Comparison of ENCODE assay signal across 8 mouse cellular contexts in genomic region chr6:29164314-29165244, GRCm38 (mm10). TPM values are rescaled to one million over a fixed set of nuclear protein-coding genes. Genes with fewer than 3 reads are reported as not detected.
DNase-seq lines count a peak whose midpoint lies in the region; ATAC-seq and TF ChIP-seq lines count a peak whose summit lies in the region.

Gene Rbm28 (minus strand): TSS chr6:29165006.

- H3K4me1 ChIP-seq in G1E (ENCODE audit: insufficient read depth, low read depth, low read length): peaks cover 26% of the 10 kb centered on the region
- peaks cover 14% of the 10 kb centered on the region for H3K4me1 ChIP-seq in forebrain, embryonic 15.5 days
- H3K4me1 ChIP-seq in lung, adult 2 months (ENCODE audit: control insufficient read depth, insufficient read depth, low read length): no peaks in the 10 kb centered on the region; the same call in 1 of the 2 replicates

- no peak for TF ChIP-seq CTCF in G1E (IDR thresholded peaks at IDR 0.05; ENCODE audit: low read depth, low read length)
- TF ChIP-seq CTCF in lung, adult 2 months (IDR thresholded peaks at IDR 0.05; ENCODE audit: insufficient read depth, low read length): no peak

- H3K9ac ChIP-seq in forebrain, embryonic 15.5 days (replicated peaks): peak within 1 kb of the TSS; percentile 69

- 8% methylated on average over 42 of the region's 42 CpGs for WGBS in forebrain, embryonic 15.5 days
- 6% methylated on average over 42 of the region's 42 CpGs for WGBS in lung, adult 2 months

- peaks cover 24% of the 10 kb centered on the region for H3K27me3 ChIP-seq in G1E (ENCODE audit: insufficient read depth, low read length)
- H3K27me3 ChIP-seq in forebrain, embryonic 15.5 days: peaks cover 21% of the 10 kb centered on the region

- H3K36me3 ChIP-seq in G1E (replicated peaks): peaks cover 26% of the 10 kb centered on the region
- H3K36me3 ChIP-seq in forebrain, embryonic 15.5 days: peaks cover 7% of the 10 kb centered on the region

- intact Hi-C loops in heart, postnatal 25 days (cut with DNase I): no loop called here

- peak within 1 kb of the TSS; percentile 96 for H3K4me3 ChIP-seq in G1E (ENCODE audit: low read depth, low read length)
- peak within 1 kb of the TSS; percentile 81 for H3K4me3 ChIP-seq in forebrain, embryonic 15.5 days
- peak within 1 kb of the TSS; percentile 96 for H3K4me3 ChIP-seq in lung, adult 2 months (replicated peaks; ENCODE audit: extremely low read depth, low read depth, low read length)

- peak; percentile 88; the same call in 1 of the 2 replicates for TF ChIP-seq POLR2A in lung, adult 2 months (IDR thresholded peaks at IDR 0.05; ENCODE audit: borderline replicate concordance, extremely low read depth, low read depth, low read length)

- DNase-seq in G1E (ENCODE audit: low spot score): peak; percentile 72
- peak; percentile 89 for DNase-seq in cerebellum, adult 11-12 months
- DNase-seq in heart, postnatal 25 days (ENCODE audit: low spot score): peak; percentile 65
- DNase-seq in layer of hippocampus, adult 18-20 months (ENCODE audit: low spot score in 2 of 2): peak; percentile 90 to 96
- DNase-seq in lung, adult 2 months: peak; percentile 76
- DNase-seq in thymus, adult 18-20 months: peak; percentile 73 to 82

- H3K27ac ChIP-seq in forebrain, embryonic 15.5 days (replicated peaks): no peak within 1 kb of the TSS

- no peaks in the 10 kb centered on the region for H3K9me3 ChIP-seq in G1E (replicated peaks)
- H3K9me3 ChIP-seq in forebrain, embryonic 15.5 days: no peaks in the 10 kb centered on the region

- ATAC-seq in G1E (ENCODE audit: extremely low read depth, insufficient number of reproducible peaks, low FRiP score, poor library complexity, severe bottlenecking): peak; percentile 94
- ATAC-seq in forebrain, embryonic 15.5 days (replicated peaks): peak; percentile 88
- peak; percentile 68 for ATAC-seq in neutrophil, adult 5-6 weeks (ENCODE audit: extremely low read depth, insufficient number of reproducible peaks, low FRiP score, poor library complexity, severe bottlenecking)

- H3K4me2 ChIP-seq in forebrain, embryonic 15.5 days (replicated peaks): peak within 1 kb of the TSS; percentile 86

RNA-seq across cellular contexts. Expression of gene Rbm28, which starts in this region (rescaled TPM):
- total RNA-seq in G1E (2014; fragmentation: Nextera tagmentation): 55.3 and 61.0 TPM in 2 replicates
- 56.3 and 59.1 TPM in 2 replicates for total RNA-seq in G1E (2017)
- polyA plus RNA-seq in G1E (2012): 19.1 TPM in 2 replicates
- 41.4 and 41.6 TPM in 2 replicates for polyA plus RNA-seq in forebrain, embryonic 15.5 days (2015; fragmentation: Nextera tagmentation; extraction: Ambion mirVana)
- 10 to 100 TPM; 18.3 to 18.4 TPM for total RNA-seq in heart, postnatal 25 days (2021)
- 10 to 100 TPM; 43.1 to 43.2 TPM for total RNA-seq in layer of hippocampus, adult 18-20 months (2021)
- polyA plus RNA-seq in lung, adult 2 months (2012; rRNA removed): 6.5 and 10.8 TPM in 2 replicates
- total RNA-seq in neutrophil, adult 5-6 weeks (2017): 55.6 and 67.9 TPM in 2 replicates
